Mouse (Mus musculus): ENCODE results near the gene Insl3.
"Not testable (repeated sequence)": the region's sequence is repeated elsewhere in the genome, so short reads cannot be mapped to it uniquely, and the experiment has no call there.

Gene Insl3

GRCm38 (mm10) chr8:71676803-71677202 lies 12.2 kb upstream of the Insl3 start:
- DNase-seq (ENCODE audit: low spot score in 2 of 2), result no peak

DNA sequence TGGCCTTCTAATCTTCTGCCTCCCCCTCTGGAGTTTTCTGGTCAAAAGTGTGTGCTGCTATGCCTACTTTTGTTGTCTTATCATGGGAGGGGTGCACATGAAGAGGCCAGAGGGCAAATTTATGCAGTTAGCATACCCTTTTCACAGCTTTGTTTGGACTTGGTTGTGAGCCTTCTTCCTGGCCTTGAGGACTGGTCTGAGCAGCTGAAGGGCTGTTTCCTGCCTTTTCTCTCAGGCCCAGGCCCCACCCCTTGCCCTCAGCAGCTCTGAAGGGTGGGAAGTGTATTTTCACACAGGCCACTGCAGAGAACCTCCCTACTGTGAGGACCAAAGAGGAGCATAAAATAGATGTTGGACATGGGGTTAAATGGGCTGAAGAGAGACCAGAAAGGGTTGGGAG lies 11.5 kb upstream of the Insl3 start:
- no peak for DNase-seq (ENCODE audit: low spot score in 2 of 2)

- no peak for DNase-seq (ENCODE audit: low spot score in 2 of 2)
Observed at GRCm38 (mm10) chr8:71678216-71678615, 10.8 kb upstream of the Insl3 start.

DNA sequence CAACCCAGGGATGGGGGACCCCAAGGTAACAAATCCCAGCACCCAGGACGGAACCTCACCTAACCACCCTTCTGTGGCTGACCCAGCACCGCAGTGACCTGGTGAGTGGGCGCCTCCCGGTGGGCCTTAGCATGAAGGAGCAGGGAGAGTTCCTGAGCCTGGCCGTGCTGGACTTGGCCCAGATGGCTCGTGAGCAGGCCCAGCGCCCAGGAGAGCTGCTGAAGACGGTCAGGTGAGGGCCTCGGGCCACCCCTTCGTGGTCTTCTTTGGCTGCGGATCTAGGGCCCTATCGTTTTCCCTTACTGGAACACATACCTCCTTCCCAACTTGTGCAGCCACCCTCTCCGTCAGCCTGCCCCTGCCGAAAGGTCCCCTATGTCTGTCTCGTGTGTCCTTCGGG lies 9.9 kb upstream of the Insl3 start:
- DNase-seq (ENCODE audit: low spot score in 2 of 2), result no peak

DNA sequence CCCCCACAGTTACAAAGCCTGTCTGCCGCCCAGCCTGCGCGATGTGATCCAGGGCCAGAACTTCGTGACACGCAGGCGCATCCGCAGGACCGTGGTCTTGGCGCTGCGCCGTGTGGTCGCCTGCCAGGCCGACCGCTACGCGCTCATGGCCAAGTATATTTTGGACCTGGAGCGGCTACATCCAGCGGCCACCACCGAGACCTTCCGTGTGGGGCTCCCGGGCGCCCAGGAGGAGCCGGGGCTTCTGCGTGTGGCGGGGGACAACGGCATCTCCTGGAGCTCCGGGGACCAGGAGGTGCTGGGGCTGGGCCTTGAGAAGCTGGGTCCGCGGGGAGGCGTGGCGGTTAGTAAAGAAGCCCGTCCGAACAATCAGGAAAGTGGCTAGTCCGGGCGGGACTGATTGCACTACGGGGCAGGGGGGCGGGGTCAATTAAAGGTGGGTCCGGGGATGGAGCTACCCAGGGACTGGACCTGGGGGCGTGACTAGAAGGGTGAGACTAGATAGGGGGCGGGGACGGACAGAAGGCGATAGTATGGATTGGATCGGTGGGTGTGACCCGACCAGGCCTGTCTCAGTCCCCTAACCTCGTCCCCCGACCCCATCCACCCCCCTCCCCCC lies 9.4 kb upstream of the Insl3 start:
- DNase-seq (ENCODE audit: low spot score in 2 of 2), result no peak

DNA sequence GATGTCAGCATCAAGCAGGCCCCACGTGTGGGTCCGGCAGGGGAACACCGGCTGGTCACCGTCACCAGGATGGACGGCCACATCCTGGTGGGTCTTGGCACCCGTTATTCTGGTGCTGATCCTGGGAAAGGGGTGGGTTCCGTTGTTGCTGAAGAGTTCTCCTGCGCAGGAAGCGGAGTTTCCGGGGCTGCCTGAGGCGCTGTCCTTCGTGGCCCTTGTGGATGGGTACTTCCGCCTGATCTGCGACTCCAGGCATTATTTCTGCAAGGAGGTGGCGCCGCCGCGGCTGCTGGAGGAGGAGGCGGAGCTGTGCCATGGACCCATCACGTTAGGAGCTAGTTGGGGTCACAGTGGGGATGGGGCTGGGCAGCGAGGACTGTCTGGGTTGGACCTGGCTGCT lies 8.5 kb upstream of the Insl3 start:
- DNase-seq (ENCODE audit: low spot score in 2 of 2), result no peak

DNA sequence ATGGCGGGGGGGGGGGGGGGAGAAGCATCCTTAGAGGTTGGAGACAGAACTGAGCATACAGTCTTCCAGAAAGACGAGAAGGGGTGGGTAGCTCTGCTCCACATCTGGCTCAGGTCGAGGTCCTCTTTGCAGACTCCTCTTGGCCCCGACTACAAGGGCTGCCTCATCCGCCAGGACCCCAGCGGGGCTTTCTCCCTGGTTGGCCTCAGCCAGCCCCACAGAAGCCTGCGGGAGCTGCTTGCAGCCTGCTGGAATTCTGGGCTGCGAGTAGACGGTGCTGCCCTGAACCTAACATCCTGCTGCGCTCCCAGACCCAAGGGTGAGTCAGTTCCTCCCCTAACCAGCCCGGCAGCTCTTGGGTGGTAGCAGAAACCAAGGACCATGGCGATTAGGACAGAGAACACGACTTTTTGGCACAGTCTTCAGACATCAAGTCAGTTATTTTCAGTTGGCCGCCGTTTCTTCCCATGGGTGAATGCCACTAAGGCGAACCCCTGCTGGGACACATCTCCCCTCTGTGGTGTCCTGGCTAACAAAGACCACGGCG lies 7.6 kb upstream of the Insl3 start:
- DNase-seq (ENCODE audit: low spot score in 2 of 2), result no peak

- DNase-seq (ENCODE audit: low spot score in 2 of 2), result no peak
Observed at GRCm38 (mm10) chr8:71682832-71683231, 6.2 kb upstream of the Insl3 start.

DNA sequence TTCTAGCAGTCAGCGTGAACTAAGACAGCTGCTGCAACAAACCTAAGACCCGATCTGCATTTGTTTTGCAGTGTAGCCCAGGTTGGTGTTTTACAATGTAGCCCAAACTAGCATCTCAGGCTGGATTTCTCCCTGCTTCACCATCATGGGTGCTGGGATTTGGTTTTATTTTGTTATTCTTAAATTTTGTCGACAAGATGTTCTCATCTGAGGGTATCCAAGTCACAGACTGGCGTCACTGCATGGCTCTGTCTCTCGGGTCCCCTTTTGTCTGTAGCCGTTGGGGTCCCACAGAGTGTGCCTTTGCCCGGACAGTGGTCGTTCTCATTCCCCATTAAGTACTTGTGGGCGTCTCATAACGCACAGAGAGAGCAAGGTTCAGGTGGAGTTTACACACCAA lies 4.3 kb upstream of the Insl3 start:
- no peak for DNase-seq (ENCODE audit: low spot score in 2 of 2)

GRCm38 (mm10) chr8:71685573-71685972 lies 3.4 kb upstream of the Insl3 start:
- DNase-seq (ENCODE audit: low spot score in 2 of 2), result no peak

- no peak for DNase-seq (ENCODE audit: low spot score in 2 of 2)
Observed at GRCm38 (mm10) chr8:71686143-71686734, 2.8 kb upstream of the Insl3 start.

DNA sequence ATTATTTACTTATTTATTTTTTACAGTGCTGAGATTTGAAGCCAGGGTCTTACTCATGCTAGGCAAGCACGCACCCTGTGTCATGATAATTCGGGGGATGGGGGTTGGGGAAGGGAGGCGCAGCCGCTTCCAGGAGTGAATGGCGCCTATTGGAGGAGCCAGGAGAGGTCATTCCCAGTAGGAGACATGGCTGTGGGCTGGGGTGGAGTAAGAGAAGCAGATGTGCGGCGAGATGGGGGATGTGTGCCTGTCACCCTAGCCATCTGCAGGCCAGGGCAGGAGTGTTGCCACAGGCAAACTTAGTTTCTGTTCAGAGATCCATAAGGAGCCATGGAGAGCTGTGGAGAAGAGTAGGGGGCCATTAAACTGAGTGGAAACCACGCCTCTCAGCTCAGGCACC lies 1.4 kb upstream of the Insl3 start:
- no peak for DNase-seq (ENCODE audit: low spot score in 2 of 2)

GRCm38 (mm10) chr8:71692509-71692908 lies 3.5 kb downstream of the Insl3 start:
- DNase-seq (ENCODE audit: low spot score in 2 of 2), result no peak

GRCm38 (mm10) chr8:71693166-71694041 lies 4.4 kb downstream of the Insl3 start:
- no peak for DNase-seq (ENCODE audit: low spot score in 2 of 2)

DNA sequence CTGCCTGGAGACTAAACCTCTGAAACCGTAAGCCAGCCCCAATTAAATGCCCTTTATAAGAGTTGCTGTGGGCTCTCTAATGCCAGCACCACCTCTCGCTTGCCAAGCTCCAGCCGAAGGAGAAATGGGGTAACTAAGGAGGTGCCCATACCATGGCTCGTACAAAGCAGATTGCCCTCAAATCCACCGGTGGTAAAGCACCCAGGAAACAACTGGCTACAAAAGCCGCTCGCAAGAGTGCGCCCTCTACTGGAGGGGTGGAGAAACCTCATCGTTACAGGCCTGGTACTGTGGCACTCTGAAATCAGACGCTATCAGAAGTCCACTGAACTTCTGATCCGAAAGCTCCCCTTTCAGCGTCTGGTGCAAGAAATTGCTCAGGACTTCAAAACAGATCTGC lies 6.4 kb downstream of the Insl3 start:
- not testable (repeated sequence) for DNase-seq (ENCODE audit: low spot score in 2 of 2)

- no peak for DNase-seq (ENCODE audit: low spot score in 2 of 2)
Observed at GRCm38 (mm10) chr8:71700493-71701269, 11.7 kb downstream of the Insl3 start.

DNA sequence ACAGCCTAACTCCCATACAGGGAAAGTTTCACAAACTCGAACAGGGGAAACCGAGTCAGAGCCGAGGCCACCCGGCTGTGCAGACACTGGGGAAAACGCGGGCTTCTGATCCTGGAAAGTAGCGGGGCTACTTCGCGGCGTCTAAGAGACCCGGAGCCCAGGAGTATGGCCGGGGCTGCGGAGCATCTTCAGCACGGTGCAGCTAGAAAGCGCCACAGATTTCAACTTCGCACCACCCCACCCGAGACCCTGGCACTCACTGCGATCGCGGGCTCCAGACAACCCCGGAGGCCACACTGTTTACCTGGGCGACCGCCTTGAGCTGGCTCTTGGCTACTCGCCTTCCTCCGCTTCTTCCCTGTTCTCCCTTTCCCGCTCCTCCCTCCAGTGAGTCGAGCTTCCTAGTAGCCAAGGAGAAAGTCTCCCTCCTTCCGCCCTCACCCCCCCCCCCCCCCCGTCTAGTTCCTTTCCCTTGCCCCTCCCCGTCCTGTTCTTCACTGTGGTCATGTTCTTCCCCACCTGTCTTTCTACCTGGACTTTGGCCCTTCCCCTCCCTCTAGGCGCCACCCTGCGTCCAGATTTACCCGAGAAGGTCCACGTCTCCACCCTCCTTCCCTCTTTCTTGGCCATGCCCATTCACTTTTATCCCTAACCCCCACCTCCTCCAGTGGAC lies 12.5 kb downstream of the Insl3 start, which contains the start of gene B3gnt3:
Gene B3gnt3, minus strand, starts transcription at position 376 of the 673 bp plus-strand sequence.
- DNase-seq (ENCODE audit: low spot score in 2 of 2), result no peak

GRCm38 (mm10) chr8:71702087-71702432 lies 13.0 kb downstream of the Insl3 start:
- DNase-seq (ENCODE audit: low spot score in 2 of 2), result no peak

DNA sequence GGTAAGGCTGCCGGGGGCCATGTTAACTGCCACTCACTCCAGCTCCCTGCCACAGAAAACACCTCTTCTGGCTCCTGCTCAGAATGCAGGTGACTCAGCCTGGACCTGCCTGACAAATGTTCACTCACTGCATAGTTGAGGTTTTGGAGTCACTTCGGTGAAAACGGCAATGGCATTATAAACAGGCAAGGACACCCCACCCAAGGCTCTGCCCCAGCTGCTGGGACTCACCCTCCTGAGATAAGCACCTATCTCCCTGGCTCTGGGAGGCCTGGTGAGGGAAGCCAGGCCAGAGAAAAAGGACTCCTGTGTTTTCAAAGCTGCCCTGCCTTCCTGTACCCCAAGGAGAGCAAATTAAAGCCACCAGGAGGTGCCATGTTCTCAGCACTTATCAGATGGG lies 13.9 kb downstream of the Insl3 start:
- DNase-seq (ENCODE audit: low spot score in 2 of 2), result no peak

DNA sequence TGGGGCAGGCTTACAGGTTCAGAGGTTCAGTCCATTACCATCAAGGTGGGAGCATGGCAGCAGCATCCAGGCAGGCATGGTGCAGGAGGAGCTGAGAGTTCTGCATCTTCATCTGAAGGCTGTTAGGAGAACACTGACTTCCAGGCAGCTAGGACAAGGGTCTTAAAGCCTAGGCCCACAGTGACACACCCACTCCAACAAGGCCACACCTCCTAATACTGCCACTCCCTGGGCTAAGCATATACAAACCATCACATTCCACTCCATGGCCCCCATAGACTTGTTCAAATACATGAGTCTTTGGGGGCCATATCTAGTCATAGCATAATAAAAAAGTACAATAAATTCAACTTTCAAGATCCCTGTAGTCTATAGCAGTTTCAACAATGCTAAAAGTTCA lies 14.4 kb downstream of the Insl3 start:
- not testable (repeated sequence) for DNase-seq (ENCODE audit: low spot score in 2 of 2)

- no peak for DNase-seq (ENCODE audit: low spot score in 2 of 2)
Observed at GRCm38 (mm10) chr8:71707874-71708273, 18.9 kb downstream of the Insl3 start.
